Mouse (Mus musculus): ENCODE measurements around the gene Gpr176.

GRCm38 (mm10) chr2:118301656-118302055, 71.6 kb downstream of the Gpr176 start:
- no peak for TF ChIP-seq CTCF (IDR thresholded peaks at IDR 0.05; ENCODE audit: borderline replicate concordance, insufficient read depth, low read depth, low read length)
- TF ChIP-seq POLR2A (IDR thresholded peaks at IDR 0.05; ENCODE audit: borderline replicate concordance, insufficient read depth, low read length): no peak

All from cerebellum, adult 2 months (tissue).